Mouse (Mus musculus) MEL (cell line): ENCODE results near the gene Kcnk1.

ENCODE experiments used
- CTCF ChIP-seq, 3 experiments: IDR thresholded peaks in 2 of 3; conservative IDR thresholded peaks in 1 of 3; 2 replicates each; pipeline ENCODE4 v1.5.1; 2011 to 2012; ENCODE audit warnings: low read length in 3 of 3, low read depth in 2 of 3, mild to moderate bottlenecking in 2 of 3, improper control_type of control experiment in 1 of 3, inconsistent platforms in 1 of 3, mixed read lengths in 1 of 3, moderate library complexity in 1 of 3; ENCODE audit not compliant: control insufficient read depth in 1 of 3, insufficient read depth in 1 of 3, poor library complexity in 1 of 3, severe bottlenecking in 1 of 3
- TCF12 ChIP-seq: IDR thresholded peaks from 2 replicates; pipeline ENCODE4 v1.6.1; 2014; ENCODE audit warnings: low read depth, mild to moderate bottlenecking, inconsistent platforms, low read length, improper control_type of control experiment, moderate library complexity
- ZC3H11A ChIP-seq: IDR thresholded peaks from 2 replicates; pipeline ENCODE4 v1.6.1; 2012; ENCODE audit warnings: low read depth, mild to moderate bottlenecking, inconsistent platforms, low read length, improper control_type of control experiment
- ZNF384 ChIP-seq: IDR thresholded peaks from 2 replicates; pipeline ENCODE4 v1.6.1; 2012; ENCODE audit warnings: low read depth, mild to moderate bottlenecking, inconsistent platforms, low read length, improper control_type of control experiment

DNA sequence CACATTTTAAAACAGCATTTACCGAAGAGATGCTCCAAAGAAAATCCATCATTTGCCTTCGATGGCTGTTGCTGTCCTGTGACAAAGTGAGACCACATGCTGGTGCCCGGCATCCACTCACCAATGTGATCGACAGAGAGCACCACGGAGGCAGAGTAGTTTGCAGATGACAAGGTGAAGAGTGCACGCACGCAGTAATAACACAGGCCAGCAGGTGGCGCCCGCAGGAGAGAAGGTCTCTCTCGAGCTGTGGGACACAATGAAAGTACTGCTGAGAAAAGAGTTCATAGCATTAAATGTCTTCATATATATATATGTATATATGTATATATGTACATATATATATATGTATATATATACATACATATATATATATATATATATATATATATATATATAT is 80.4 kb downstream of the Kcnk1 start:
- TF ChIP-seq ZC3H11A (no peak), CTCF (IDR thresholded peaks at IDR 0.05 in 2 of 3, conservative IDR thresholded peaks at IDR 0.05 in 1 of 3; ENCODE audit: control insufficient read depth in 1 of 3, insufficient read depth in 1 of 3, low read depth in 2 of 3, low read length in 3 of 3, poor library complexity in 1 of 3, severe bottlenecking in 1 of 3) (peak; percentile 49 to 79 (median 58)), TCF12 (no peak), ZNF384 (no peak)
